Mouse (Mus musculus): Measurements from ENCODE around the gene Cltb. TPM values are rescaled to one million over a fixed set of nuclear protein-coding genes. Genes with fewer than 3 reads are reported as not detected.

Cltb gene
- total RNA-seq, 2 experiments from 2014 or later, result 130 to 160 TPM

- DNase-seq, result no peak
- Histone ChIP-seq H3K27ac (no peak overlapping the region), H3K4me3 (no peak overlapping the region)
- intact Hi-C loops (cut with DNase I), result loop anchor here (5.0 kb wide), 1 partner anchor 102 kb away; the partner anchor contains the start of gene Thoc3
- TF ChIP-seq CTCF (IDR thresholded peaks at IDR 0.05), result no peak
Measured at GRCm38 (mm10) chr13:54569282-54569681, 41.9 kb downstream of the Cltb start.

GRCm38 (mm10) chr13:54568380-54568779 lies 42.8 kb downstream of the Cltb start:
- TF ChIP-seq CTCF (IDR thresholded peaks at IDR 0.05), result no peak
- H3K4me3 ChIP-seq, result no peak overlapping the region
- DNase-seq, result no peak
- intact Hi-C loops (cut with DNase I), result loop anchor here (5.0 kb wide), 1 partner anchor 101 kb away; the partner anchor contains the start of gene Thoc3
- H3K27ac ChIP-seq, result no peak overlapping the region

GRCm38 (mm10) chr13:54565594-54566345 lies 45.4 kb downstream of the Cltb start:
- intact Hi-C loops (cut with DNase I), result loop anchor here (5.0 kb wide), 1 partner anchor 98 kb away; the partner anchor contains the start of gene Thoc3
- H3K27ac ChIP-seq, result peak overlapping the region; percentile 98
- peak; percentile 64 for DNase-seq
- TF ChIP-seq CTCF (IDR thresholded peaks at IDR 0.05), result peak; percentile 75
- peak overlapping the region; percentile 86 for H3K4me3 ChIP-seq

GRCm38 (mm10) chr13:54565201-54565581 lies 46.0 kb downstream of the Cltb start, which contains the start of gene 4833439L19Rik:
Gene 4833439L19Rik, minus strand, starts transcription at chr13:54565435.
- no peak for TF ChIP-seq CTCF (IDR thresholded peaks at IDR 0.05)
- intact Hi-C loops (cut with DNase I), result loop anchor here (5.0 kb wide), 1 partner anchor 98 kb away; the partner anchor contains the start of gene Thoc3
- peak; percentile 97 for DNase-seq
- peak within 1 kb of the TSS; percentile 86 for H3K4me3 ChIP-seq
- H3K27ac ChIP-seq, result peak within 1 kb of the TSS; percentile 98

GRCm38 (mm10) chr13:54564232-54565200 lies 46.6 kb downstream of the Cltb start:
- intact Hi-C loops (cut with DNase I), result loop anchor here (5.0 kb wide), 2 partner anchors 58 to 97 kb away; partner anchors contain the start of genes Faf2 and Thoc3
- H3K27ac ChIP-seq, result peak overlapping the region; percentile 98

GRCm38 (mm10) chr13:54562562-54562961 lies 48.6 kb downstream of the Cltb start:
- TF ChIP-seq CTCF (IDR thresholded peaks at IDR 0.05), result no peak
- peak; percentile 69 for DNase-seq
- intact Hi-C loops (cut with DNase I), result loop anchor here (5.0 kb wide), 1 partner anchor 60 kb away; the partner anchor contains the start of gene Faf2
- peak overlapping the region; percentile 72 for H3K27ac ChIP-seq
- no peak overlapping the region for H3K4me3 ChIP-seq

More at GRCm38 (mm10) chr13:54564232-54565200, 46.6 kb downstream of the Cltb start:
- TF ChIP-seq CTCF (IDR thresholded peaks at IDR 0.05), result no peak
- peak overlapping the region; percentile 86 for H3K4me3 ChIP-seq
- DNase-seq, result no peak

- Histone ChIP-seq H3K4me3 (no peak overlapping the region), H3K27ac (no peak overlapping the region)
- TF ChIP-seq CTCF (IDR thresholded peaks at IDR 0.05), result no peak
- intact Hi-C loops (cut with DNase I), result loop anchor here (5.0 kb wide), 1 partner anchor 62 kb away; the partner anchor contains the start of gene Faf2
- no peak for DNase-seq
Measured at GRCm38 (mm10) chr13:54560608-54561007, 50.5 kb downstream of the Cltb start.

- intact Hi-C loops (cut with DNase I), result loop anchor here (5.0 kb wide), 1 partner anchor 63 kb away; the partner anchor contains the start of gene Faf2
- no peak for TF ChIP-seq CTCF (IDR thresholded peaks at IDR 0.05)
- Histone ChIP-seq H3K4me3 (no peak overlapping the region), H3K27ac (no peak overlapping the region; the same call in 1 of the 2 replicates)
- DNase-seq, result no peak
Measured at GRCm38 (mm10) chr13:54559656-54560055, 51.5 kb downstream of the Cltb start.

- no peak for DNase-seq
- no peak overlapping the region for H3K4me3 ChIP-seq
- intact Hi-C loops (cut with DNase I), result no loop called here
- peak overlapping the region; percentile 91 for H3K27ac ChIP-seq
- TF ChIP-seq CTCF (IDR thresholded peaks at IDR 0.05), result no peak
Measured at GRCm38 (mm10) chr13:54557652-54558051, 53.5 kb downstream of the Cltb start.

GRCm38 (mm10) chr13:54556796-54557195 lies 54.3 kb downstream of the Cltb start:
- Histone ChIP-seq H3K4me3 (peak overlapping the region; percentile 33; the same call in 1 of the 2 replicates), H3K27ac (peak overlapping the region; percentile 91)
- intact Hi-C loops (cut with DNase I), result no loop called here
- DNase-seq, result peak; percentile 89
- TF ChIP-seq CTCF (IDR thresholded peaks at IDR 0.05), result no peak

- TF ChIP-seq CTCF (IDR thresholded peaks at IDR 0.05), result no peak
Measured at GRCm38 (mm10) chr13:54556176-54556575, 55.0 kb downstream of the Cltb start.

GRCm38 (mm10) chr13:54548036-54548435 lies 63.1 kb downstream of the Cltb start:
- intact Hi-C loops (cut with DNase I), result no loop called here
- no peak for DNase-seq

More at GRCm38 (mm10) chr13:54556176-54556575, 55.0 kb downstream of the Cltb start:
- peak overlapping the region; percentile 91 for H3K27ac ChIP-seq
- peak overlapping the region; percentile 33; the same call in 1 of the 2 replicates for H3K4me3 ChIP-seq
- DNase-seq, result peak; percentile 34
- intact Hi-C loops (cut with DNase I), result no loop called here

More at GRCm38 (mm10) chr13:54548036-54548435, 63.1 kb downstream of the Cltb start:
- Histone ChIP-seq H3K27ac (no peak overlapping the region), H3K4me3 (no peak overlapping the region)
- no peak for TF ChIP-seq CTCF (IDR thresholded peaks at IDR 0.05)

Small RNA genes within 50 kb of the gene (microRNA-seq; reads per million reads assigned to microRNA genes)
- gene Gm24195, result not detected

Other genes starting within 250 kb of the Cltb start
- gene Cplx2, start 240.0 kb downstream of the Cltb start, total RNA-seq (2021), result under 1 TPM; 0.46 to 0.84 TPM
- gene Thoc3, start 142.5 kb downstream of the Cltb start, total RNA-seq (2021), result 10 to 100 TPM; 14.7 to 16.5 TPM
- gene Simc1, start 107.6 kb downstream of the Cltb start, total RNA-seq (2021), result 1 to 10 TPM; 2.6 to 3.6 TPM
- 100 to 1,000 TPM; 192 to 200 TPM for gene 4833439L19Rik, start 45.9 kb downstream of the Cltb start, total RNA-seq (2021)
- gene Arl10, start 36.3 kb downstream of the Cltb start, total RNA-seq (2021), result 1 to 10 TPM; 2.0 to 3.2 TPM
- 10 to 100 TPM; 16.2 to 20.5 TPM for gene Nop16, start 21.3 kb downstream of the Cltb start, total RNA-seq (2021)
- 100 to 1,000 TPM; 148 to 150 TPM for gene Higd2a, start 21.1 kb downstream of the Cltb start, total RNA-seq (2021)
- gene Faf2, start 10.4 kb upstream of the Cltb start, total RNA-seq (2021), result 10 to 100 TPM; 11.1 to 16.8 TPM
- gene Rnf44, start 82.6 kb upstream of the Cltb start, total RNA-seq (2021), result 10 to 100 TPM; 23.3 to 34.1 TPM
- not detected for gene Cdhr2, start 90.1 kb upstream of the Cltb start, total RNA-seq (2021)
- gene Gprin1, start 138.5 kb upstream of the Cltb start, total RNA-seq (2021), result not detected
- not detected for gene Sncb, start 155.3 kb upstream of the Cltb start, total RNA-seq (2021)
- gene Eif4e1b, start 172.7 kb upstream of the Cltb start, total RNA-seq (2021), result not detected
- gene Tspan17, start 178.0 kb upstream of the Cltb start, total RNA-seq (2021), result 10 to 100 TPM; 15.3 to 25.3 TPM